Mouse (Mus musculus) thymus, postnatal 25 days (tissue): Measurements from ENCODE around the gene Timm13.

Source experiments
- DNase-seq: peaks from one replicate; pipeline ENCODE4 v3.0.0; 2022

The Timm13 gene

GRCm38 (mm10) chr10:80900318-80901247, at the start of gene Timm13:
TSS of gene Timm13 (minus strand) at chr10:80900969.
- peak; percentile 95 for DNase-seq

GRCm38 (mm10) chr10:80950314-80950713, 49.5 kb upstream of the Timm13 start:
- no peak for DNase-seq

- no peak for DNase-seq
Measured at GRCm38 (mm10) chr10:80949081-80949480, 48.3 kb upstream of the Timm13 start.

- no peak for DNase-seq
Measured at GRCm38 (mm10) chr10:80948570-80948969, 47.8 kb upstream of the Timm13 start.

GRCm38 (mm10) chr10:80947802-80948201, 47.0 kb upstream of the Timm13 start:
- no peak for DNase-seq

- no peak for DNase-seq
Measured at GRCm38 (mm10) chr10:80946684-80947437, 46.1 kb upstream of the Timm13 start.

GRCm38 (mm10) chr10:80944231-80944630, 43.5 kb upstream of the Timm13 start:
- no peak for DNase-seq

GRCm38 (mm10) chr10:80943701-80944100, 42.9 kb upstream of the Timm13 start:
- no peak for DNase-seq

- DNase-seq = no peak
Measured at GRCm38 (mm10) chr10:80942919-80943318, 42.1 kb upstream of the Timm13 start.

- DNase-seq = no peak
Measured at GRCm38 (mm10) chr10:80940988-80941347, 40.2 kb upstream of the Timm13 start.

GRCm38 (mm10) chr10:80940320-80940987, 39.7 kb upstream of the Timm13 start:
- no peak for DNase-seq

GRCm38 (mm10) chr10:80939671-80940070, 38.9 kb upstream of the Timm13 start:
- DNase-seq = peak; percentile 86

- DNase-seq = no peak
Measured at GRCm38 (mm10) chr10:80938831-80939550, 38.2 kb upstream of the Timm13 start.

- no peak for DNase-seq
Measured at GRCm38 (mm10) chr10:80937646-80938045, 36.9 kb upstream of the Timm13 start.

GRCm38 (mm10) chr10:80936810-80937164, 36.0 kb upstream of the Timm13 start:
- DNase-seq = no peak

GRCm38 (mm10) chr10:80936135-80936809, 35.5 kb upstream of the Timm13 start:
- no peak for DNase-seq

GRCm38 (mm10) chr10:80935698-80936097, 34.9 kb upstream of the Timm13 start:
- DNase-seq = no peak

GRCm38 (mm10) chr10:80935241-80935640, 34.5 kb upstream of the Timm13 start:
- DNase-seq = no peak

- DNase-seq = no peak
Measured at GRCm38 (mm10) chr10:80934136-80934985, 33.6 kb upstream of the Timm13 start.

GRCm38 (mm10) chr10:80933421-80933979, 32.7 kb upstream of the Timm13 start:
- no peak for DNase-seq
